Mouse (Mus musculus): ENCODE data around the gene Plscr3. TPM values are rescaled to one million over a fixed set of nuclear protein-coding genes. Genes with fewer than 3 reads are reported as not detected.

Gene Plscr3
- total and polyA plus RNA-seq, 3 experiments = 9.3 to 54.2 (median 26.2) TPM

GRCm38 (mm10) chr11:69804972-69805909 lies 40.9 kb upstream of the Plscr3 start, which contains the start of gene Tmem102:
Gene Tmem102, minus strand, starts transcription at chr11:69805624.
- DNase-seq (ENCODE audit: low spot score) = no peak
- Histone ChIP-seq H3K4me1 (ENCODE audit: insufficient read depth, low read depth, low read length) (peaks cover 40% of the 10 kb centered on the region), H3K27me3 (ENCODE audit: insufficient read depth, low read length) (peaks cover 69% of the 10 kb centered on the region), H3K36me3 (replicated peaks) (no peaks in the 10 kb centered on the region), H3K4me3 (ENCODE audit: low read depth, low read length) (no peak within 1 kb of the TSS), H3K9me3 (replicated peaks) (no peaks in the 10 kb centered on the region)
- no peak for TF ChIP-seq POLR2AphosphoS5 (IDR thresholded peaks at IDR 0.05; ENCODE audit: insufficient replicate concordance, low read depth, low read length)
- TF ChIP-seq TAL1 (conservative IDR thresholded peaks at IDR 0.05; ENCODE audit: low read depth, low read length) = no peak
- TF ChIP-seq CTCF (IDR thresholded peaks at IDR 0.05; ENCODE audit: low read depth, low read length) = no peak
- no peak for TF ChIP-seq GATA1 (IDR thresholded peaks at IDR 0.05; ENCODE audit: borderline replicate concordance, low read length)
- TF ChIP-seq GATA2 (IDR thresholded peaks at IDR 0.05; ENCODE audit: borderline replicate concordance, low read depth, low read length) = no peak
- ATAC-seq (ENCODE audit: extremely low read depth, insufficient number of reproducible peaks, low FRiP score, poor library complexity, severe bottlenecking) = no peak

GRCm38 (mm10) chr11:69806378-69806777 lies 39.8 kb upstream of the Plscr3 start:
- DNase-seq (ENCODE audit: low spot score) (no peak), ATAC-seq (ENCODE audit: extremely low read depth, insufficient number of reproducible peaks, low FRiP score, poor library complexity, severe bottlenecking) (no peak)
- Histone ChIP-seq H3K36me3 (replicated peaks) (no peaks in the 10 kb centered on the region), H3K4me1 (ENCODE audit: insufficient read depth, low read depth, low read length) (peaks cover 28% of the 10 kb centered on the region), H3K9me3 (replicated peaks) (no peaks in the 10 kb centered on the region), H3K4me3 (ENCODE audit: low read depth, low read length) (no peak overlapping the region), H3K27me3 (ENCODE audit: insufficient read depth, low read length) (peaks cover 68% of the 10 kb centered on the region)
- no peak for TF ChIP-seq GATA1 (IDR thresholded peaks at IDR 0.05; ENCODE audit: borderline replicate concordance, low read length)
- TF ChIP-seq POLR2AphosphoS5 (IDR thresholded peaks at IDR 0.05; ENCODE audit: insufficient replicate concordance, low read depth, low read length) = no peak
- TF ChIP-seq GATA2 (IDR thresholded peaks at IDR 0.05; ENCODE audit: borderline replicate concordance, low read depth, low read length) = no peak
- no peak for TF ChIP-seq CTCF (IDR thresholded peaks at IDR 0.05; ENCODE audit: low read depth, low read length)
- no peak for TF ChIP-seq TAL1 (conservative IDR thresholded peaks at IDR 0.05; ENCODE audit: low read depth, low read length)

GRCm38 (mm10) chr11:69807641-69808040 lies 38.5 kb upstream of the Plscr3 start:
- Histone ChIP-seq H3K36me3 (replicated peaks) (no peaks in the 10 kb centered on the region), H3K27me3 (ENCODE audit: insufficient read depth, low read length) (peaks cover 60% of the 10 kb centered on the region), H3K4me1 (ENCODE audit: insufficient read depth, low read depth, low read length) (peaks cover 16% of the 10 kb centered on the region), H3K9me3 (replicated peaks) (no peaks in the 10 kb centered on the region), H3K4me3 (ENCODE audit: low read depth, low read length) (no peak overlapping the region)
- DNase-seq (ENCODE audit: low spot score) (no peak), ATAC-seq (ENCODE audit: extremely low read depth, insufficient number of reproducible peaks, low FRiP score, poor library complexity, severe bottlenecking) (no peak)
- TF ChIP-seq CTCF (IDR thresholded peaks at IDR 0.05; ENCODE audit: low read depth, low read length) = no peak
- TF ChIP-seq GATA2 (IDR thresholded peaks at IDR 0.05; ENCODE audit: borderline replicate concordance, low read depth, low read length) = no peak
- no peak for TF ChIP-seq GATA1 (IDR thresholded peaks at IDR 0.05; ENCODE audit: borderline replicate concordance, low read length)
- TF ChIP-seq POLR2AphosphoS5 (IDR thresholded peaks at IDR 0.05; ENCODE audit: insufficient replicate concordance, low read depth, low read length) = no peak
- no peak for TF ChIP-seq TAL1 (conservative IDR thresholded peaks at IDR 0.05; ENCODE audit: low read depth, low read length)

- no peaks in the 10 kb centered on the region for H3K36me3 ChIP-seq (replicated peaks)
- peaks cover 53% of the 10 kb centered on the region for H3K27me3 ChIP-seq (ENCODE audit: insufficient read depth, low read length)
- no peak for ATAC-seq (ENCODE audit: extremely low read depth, insufficient number of reproducible peaks, low FRiP score, poor library complexity, severe bottlenecking)
- H3K4me3 ChIP-seq (ENCODE audit: low read depth, low read length) = no peak overlapping the region
- no peak for DNase-seq (ENCODE audit: low spot score)
- TF ChIP-seq GATA1 (IDR thresholded peaks at IDR 0.05; ENCODE audit: borderline replicate concordance, low read length) (no peak), POLR2AphosphoS5 (IDR thresholded peaks at IDR 0.05; ENCODE audit: insufficient replicate concordance, low read depth, low read length) (no peak), CTCF (IDR thresholded peaks at IDR 0.05; ENCODE audit: low read depth, low read length) (no peak)
- no peaks in the 10 kb centered on the region; the same call in 1 of the 2 replicates for H3K4me1 ChIP-seq (ENCODE audit: insufficient read depth, low read depth, low read length)
- no peaks in the 10 kb centered on the region for H3K9me3 ChIP-seq (replicated peaks)
These were observed 35.9 kb upstream of the Plscr3 start for GRCm38 (mm10) chr11:69810280-69810679.

- Histone ChIP-seq H3K4me3 (ENCODE audit: low read depth, low read length) (no peak within 1 kb of the TSS), H3K36me3 (replicated peaks) (no peaks in the 10 kb centered on the region), H3K27me3 (ENCODE audit: insufficient read depth, low read length) (peaks cover 56% of the 10 kb centered on the region), H3K9me3 (replicated peaks) (no peaks in the 10 kb centered on the region; the same call in 1 of the 2 replicates), H3K4me1 (ENCODE audit: insufficient read depth, low read depth, low read length) (no peaks in the 10 kb centered on the region)
- no peak for DNase-seq (ENCODE audit: low spot score)
- ATAC-seq (ENCODE audit: extremely low read depth, insufficient number of reproducible peaks, low FRiP score, poor library complexity, severe bottlenecking) = no peak
- TF ChIP-seq GATA2 (IDR thresholded peaks at IDR 0.05; ENCODE audit: borderline replicate concordance, low read depth, low read length) = no peak
- no peak for TF ChIP-seq CTCF (IDR thresholded peaks at IDR 0.05; ENCODE audit: low read depth, low read length)
- TF ChIP-seq POLR2AphosphoS5 (IDR thresholded peaks at IDR 0.05; ENCODE audit: insufficient replicate concordance, low read depth, low read length) = no peak
- no peak for TF ChIP-seq GATA1 (IDR thresholded peaks at IDR 0.05; ENCODE audit: borderline replicate concordance, low read length)
- TF ChIP-seq TAL1 (conservative IDR thresholded peaks at IDR 0.05; ENCODE audit: low read depth, low read length) = no peak
These were observed 31.0 kb upstream of the Plscr3 start, which contains the start of gene Gm39566 for GRCm38 (mm10) chr11:69815155-69815554. Gene Gm39566, minus strand, starts transcription at chr11:69815298.

- Histone ChIP-seq H3K27me3 (ENCODE audit: insufficient read depth, low read length) (peaks cover 50% of the 10 kb centered on the region), H3K4me1 (ENCODE audit: insufficient read depth, low read depth, low read length) (no peaks in the 10 kb centered on the region), H3K36me3 (replicated peaks) (no peaks in the 10 kb centered on the region), H3K4me3 (ENCODE audit: low read depth, low read length) (no peak overlapping the region), H3K9me3 (replicated peaks) (no peaks in the 10 kb centered on the region; the same call in 1 of the 2 replicates)
- TF ChIP-seq CTCF (IDR thresholded peaks at IDR 0.05; ENCODE audit: low read depth, low read length) (no peak), TAL1 (conservative IDR thresholded peaks at IDR 0.05; ENCODE audit: low read depth, low read length) (no peak), GATA1 (IDR thresholded peaks at IDR 0.05; ENCODE audit: borderline replicate concordance, low read length) (no peak), GATA2 (IDR thresholded peaks at IDR 0.05; ENCODE audit: borderline replicate concordance, low read depth, low read length) (no peak), POLR2AphosphoS5 (IDR thresholded peaks at IDR 0.05; ENCODE audit: insufficient replicate concordance, low read depth, low read length) (no peak)
- DNase-seq (ENCODE audit: low spot score) (no peak), ATAC-seq (ENCODE audit: extremely low read depth, insufficient number of reproducible peaks, low FRiP score, poor library complexity, severe bottlenecking) (no peak)
These were observed 29.7 kb upstream of the Plscr3 start for GRCm38 (mm10) chr11:69816520-69816919.
